Mouse (Mus musculus) intestine, postnatal 0 days (tissue): ENCODE data around the gene Rpl3l. TPM values are rescaled to one million over a fixed set of nuclear protein-coding genes. Genes with fewer than 3 reads are reported as not detected.

Experiments
- ATAC-seq: fragments of 200-750 bp; cut with Nextera tagmentation; 2 replicates; pipeline ENCODE4 v1.8.0; 2017; ENCODE audit warnings: mild to moderate bottlenecking, moderate TSS enrichment, moderate library complexity
- H3K27ac ChIP-seq: fragments of 300-500 bp; sonication (generic); 2 replicates; pipeline ENCODE4 v1.5.1; 2014; ENCODE audit warnings: mild to moderate bottlenecking, low read depth, low read length, moderate library complexity
- H3K27me3 ChIP-seq: fragments of 300-500 bp; sonication (generic); replicated peaks from 2 replicates; pipeline ENCODE4 v1.6.1; 2014; ENCODE audit warnings: low read length, mixed read lengths; ENCODE audit not compliant: control insufficient read depth, insufficient read depth
- H3K36me3 ChIP-seq: fragments of 300-500 bp; sonication (generic); 2 replicates; pipeline ENCODE4 v1.6.1; 2014; ENCODE audit warnings: mild to moderate bottlenecking, moderate library complexity; ENCODE audit not compliant: control insufficient read depth, insufficient read depth
- H3K4me1 ChIP-seq: fragments of 300-500 bp; sonication (generic); replicated peaks from 2 replicates; pipeline ENCODE4 v1.6.1; 2014; ENCODE audit warnings: antibody characterized with exemption, low read length, mixed read lengths; ENCODE audit not compliant: control insufficient read depth, insufficient read depth
- H3K4me2 ChIP-seq: fragments of 300-500 bp; sonication (generic); replicated peaks from 2 replicates; pipeline ENCODE4 v1.6.1; 2014; ENCODE audit warnings: low read depth, mild to moderate bottlenecking, moderate library complexity
- H3K4me3 ChIP-seq: fragments of 300-500 bp; sonication (generic); 2 replicates; pipeline ENCODE4 v1.5.1; 2014; ENCODE audit warnings: low read depth, low read length
- H3K9ac ChIP-seq: fragments of 300-500 bp; sonication (generic); 2 replicates; pipeline ENCODE4 v1.6.1; 2014; ENCODE audit warnings: mild to moderate bottlenecking, low read depth, low read length
- H3K9me3 ChIP-seq: fragments of 300-500 bp; sonication (generic); 2 replicates; pipeline ENCODE4 v1.6.1; 2016; ENCODE audit warnings: mixed run types; ENCODE audit not compliant: control insufficient read depth
- CTCF ChIP-seq: sonication (generic); IDR thresholded peaks from 2 replicates; pipeline ENCODE4 v1.5.1; 2016; ENCODE audit warnings: low read depth, mild to moderate bottlenecking, control low read depth, antibody characterized with exemption, moderate library complexity
- WGBS: fragments of 180-500 bp; shearing (Covaris S2); extraction: QIAGEN DNeasy Blood & Tissue Kit; methylation state at CpG from one replicate; pipeline ENCODE4 v1.1.7; 2014; 5-methylcytosine and 5-hydroxymethylcytosine counted together
- polyA plus RNA-seq: library from polyadenylated mRNA; unstranded; fragments of >200 nt; fragmentation: Nextera tagmentation; extraction: Ambion mirVana; gene quantifications from 2 replicates; pipeline ENCODE4 v1.2.1, GENCODE M21; 2015

Rpl3l gene
- polyA plus RNA-seq, 1 experiment from 2014 or later = not detected

GRCm38 (mm10) chr17:24730787-24731186 lies 3.2 kb downstream of the Rpl3l start:
- Histone ChIP-seq H3K4me1 (no peaks in the 10 kb centered on the region), H3K9ac (no peak overlapping the region), H3K27me3 (peaks cover 3% of the 10 kb centered on the region; the same call in 1 of the 2 replicates), H3K4me2 (no peak overlapping the region), H3K9me3 (no peaks in the 10 kb centered on the region), H3K4me3 (no peak overlapping the region), H3K36me3 (no peaks in the 10 kb centered on the region), H3K27ac (no peak overlapping the region)
- no peak for ATAC-seq
- TF ChIP-seq CTCF = no peak
- 83% methylated on average over 14 of the region's 14 CpGs for WGBS

DNA sequence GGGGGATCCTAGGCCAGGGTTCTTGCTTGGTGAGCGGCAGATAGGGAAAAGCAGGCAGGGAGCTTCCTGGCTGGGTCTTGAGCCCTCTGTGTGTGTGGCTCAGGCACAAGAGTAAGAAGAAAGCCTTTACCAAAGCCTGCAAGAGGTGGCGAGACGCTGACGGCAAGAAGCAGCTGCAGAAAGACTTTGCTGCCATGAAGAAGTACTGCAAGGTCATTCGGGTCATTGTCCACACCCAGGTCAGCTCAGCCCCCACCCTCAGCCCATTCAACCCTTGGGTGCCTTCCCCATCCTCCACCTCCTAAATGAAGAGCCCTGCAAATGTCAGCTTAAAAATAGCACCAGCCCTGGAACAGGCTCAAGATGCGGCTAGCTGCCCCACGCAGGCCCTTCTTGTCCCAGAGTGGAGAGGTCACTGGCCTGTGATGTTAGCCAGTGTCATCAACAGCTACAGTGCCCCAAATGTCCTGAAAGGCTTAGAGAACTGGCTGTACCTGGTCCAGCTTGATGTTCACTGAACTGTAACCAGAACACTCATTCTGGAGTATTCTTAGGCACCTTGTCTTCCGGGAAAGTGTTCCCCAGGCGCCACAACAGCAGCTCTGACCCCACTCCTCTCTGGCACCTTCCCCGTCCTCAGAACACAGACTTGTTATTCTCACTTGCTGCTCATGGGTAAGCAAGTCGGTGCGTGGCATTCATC lies 4.8 kb downstream of the Rpl3l start:
- 84% methylated on average over 12 of the region's 12 CpGs for WGBS
- Histone ChIP-seq H3K4me2 (no peak overlapping the region), H3K4me1 (0 out of 2 replicates have a peak, but pooled peaks cover 1% of the 10 kb centered on the region), H3K27me3 (peaks cover 3% of the 10 kb centered on the region; the same call in 1 of the 2 replicates), H3K9me3 (no peaks in the 10 kb centered on the region), H3K27ac (no peak overlapping the region), H3K36me3 (no peaks in the 10 kb centered on the region), H3K4me3 (no peak overlapping the region), H3K9ac (no peak overlapping the region)
- no peak for ATAC-seq
- no peak for TF ChIP-seq CTCF

- ATAC-seq = no peak
- H3K4me2 ChIP-seq = no peak overlapping the region
- H3K4me3 ChIP-seq = no peak overlapping the region
- no peaks in the 10 kb centered on the region for H3K27me3 ChIP-seq
- H3K4me1 ChIP-seq = 0 out of 2 replicates have a peak, but pooled peaks cover 7% of the 10 kb centered on the region
- H3K9me3 ChIP-seq = no peaks in the 10 kb centered on the region
- no peaks in the 10 kb centered on the region for H3K36me3 ChIP-seq
- 90% methylated on average over 21 of the region's 21 CpGs for WGBS
- TF ChIP-seq CTCF = no peak
- H3K27ac ChIP-seq = no peak overlapping the region
- no peak overlapping the region for H3K9ac ChIP-seq
These were observed 5.9 kb downstream of the Rpl3l start for GRCm38 (mm10) chr17:24733434-24734050.

DNA sequence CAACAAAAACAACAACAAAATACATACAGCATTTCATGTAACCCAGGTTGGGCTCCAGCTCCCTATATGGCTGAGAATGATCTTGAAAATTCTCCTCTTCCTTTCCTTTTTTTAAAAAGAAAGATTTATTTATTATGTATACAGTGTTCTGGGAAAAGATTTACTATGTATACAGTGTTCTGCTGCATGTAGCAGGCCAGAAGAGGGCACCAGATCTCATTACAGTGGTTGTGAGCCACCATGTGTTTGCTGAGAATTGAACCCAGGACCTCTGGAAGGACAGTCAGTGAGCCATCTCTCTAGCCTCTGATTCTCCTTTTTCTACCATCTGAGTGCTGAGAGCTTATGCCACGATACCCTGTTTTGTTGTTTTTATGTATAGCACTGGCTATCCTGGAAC lies 6.9 kb downstream of the Rpl3l start:
- WGBS = 88% methylated on average over 1 of the region's 1 CpGs
- Histone ChIP-seq H3K27ac (no peak overlapping the region), H3K27me3 (no peaks in the 10 kb centered on the region), H3K4me1 (0 out of 2 replicates have a peak, but pooled peaks cover 9% of the 10 kb centered on the region), H3K36me3 (no peaks in the 10 kb centered on the region), H3K9ac (no peak overlapping the region), H3K9me3 (no peaks in the 10 kb centered on the region), H3K4me3 (no peak overlapping the region), H3K4me2 (no peak overlapping the region)
- TF ChIP-seq CTCF = peak; percentile 40
- ATAC-seq = no peak

- Histone ChIP-seq H3K4me2 (peak overlapping the region; percentile 83; the same call in 1 of the 2 replicates), H3K36me3 (peaks cover 7% of the 10 kb centered on the region; the same call in 1 of the 2 replicates), H3K27ac (peak overlapping the region; percentile 52; the same call in 1 of the 2 replicates), H3K9me3 (no peaks in the 10 kb centered on the region), H3K4me3 (no peak overlapping the region), H3K4me1 (0 out of 2 replicates have a peak, but pooled peaks cover 9% of the 10 kb centered on the region), H3K27me3 (no peaks in the 10 kb centered on the region), H3K9ac (no peak overlapping the region)
- 94% methylated on average over 7 of the region's 7 CpGs for WGBS
- no peak for ATAC-seq
- TF ChIP-seq CTCF = no peak
These were observed 7.8 kb downstream of the Rpl3l start for GRCm38 (mm10) chr17:24735446-24735845.

- TF ChIP-seq CTCF = no peak
- H3K27me3 ChIP-seq = no peaks in the 10 kb centered on the region
- peak within 1 kb of the TSS; percentile 58 for H3K9ac ChIP-seq
- H3K36me3 ChIP-seq = peaks cover 10% of the 10 kb centered on the region; the same call in 1 of the 2 replicates
- H3K27ac ChIP-seq = peak within 1 kb of the TSS; percentile 65
- H3K4me2 ChIP-seq = peak within 1 kb of the TSS; percentile 83
- peak within 1 kb of the TSS; percentile 64 for H3K4me3 ChIP-seq
- ATAC-seq = peak; percentile 93
- H3K4me1 ChIP-seq = 0 out of 2 replicates have a peak, but pooled peaks cover 9% of the 10 kb centered on the region
- WGBS = under 1% methylated on average over 29 of the region's 29 CpGs
- H3K9me3 ChIP-seq = no peaks in the 10 kb centered on the region
These were observed 8.9 kb downstream of the Rpl3l start, which contains the start of gene Msrb1 for GRCm38 (mm10) chr17:24736330-24737051. Msrb1 (plus strand) TSS chr17:24736642.
